Mouse (Mus musculus) limb, embryonic 12.5 days (tissue): ENCODE results near the gene Rnf115. TPM values are rescaled to one million over a fixed set of nuclear protein-coding genes. Genes with fewer than 3 reads are reported as not detected.

Experiments used
- ATAC-seq: fragments of 200-750 bp; cut with Nextera tagmentation; 2 replicates; pipeline ENCODE4 v1.8.0; 2017; ENCODE audit warnings: low read depth, moderate TSS enrichment; ENCODE audit not compliant: insufficient number of reproducible peaks, insufficient read depth, low FRiP score, low TSS enrichment
- H3K27ac ChIP-seq: fragments of 300-500 bp; sonication (generic); 2 replicates; pipeline ENCODE4 v1.5.1; 2016; ENCODE audit warnings: mild to moderate bottlenecking, moderate library complexity
- H3K27me3 ChIP-seq: fragments of 300-500 bp; sonication (generic); 2 replicates; pipeline ENCODE4 v1.6.1; 2016; ENCODE audit warnings: mild to moderate bottlenecking, moderate library complexity
- H3K36me3 ChIP-seq: fragments of 300-500 bp; sonication (generic); 2 replicates; pipeline ENCODE4 v1.6.1; 2016; ENCODE audit warnings: mild to moderate bottlenecking, moderate library complexity
- H3K4me1 ChIP-seq: fragments of 300-500 bp; sonication (generic); replicated peaks from 2 replicates; pipeline ENCODE4 v1.6.1; 2016
- H3K4me2 ChIP-seq: fragments of 300-500 bp; sonication (generic); 2 replicates; pipeline ENCODE4 v1.6.1; 2016; ENCODE audit warnings: mild to moderate bottlenecking, moderate library complexity
- H3K4me3 ChIP-seq: fragments of 300-500 bp; sonication (generic); replicated peaks from 2 replicates; pipeline ENCODE4 v1.5.1; 2016; ENCODE audit warnings: mild to moderate bottlenecking
- H3K9ac ChIP-seq: fragments of 300-500 bp; sonication (generic); replicated peaks from 2 replicates; pipeline ENCODE4 v1.6.1; 2016; ENCODE audit warnings: mild to moderate bottlenecking, moderate library complexity
- H3K9me3 ChIP-seq: fragments of 300-500 bp; sonication (generic); 2 replicates; pipeline ENCODE4 v1.6.1; 2016; ENCODE audit warnings: mild to moderate bottlenecking, moderate library complexity
- WGBS: fragments of 180-500 bp; shearing (Covaris S2); methylation state at CpG from one replicate; pipeline ENCODE4 v1.1.7; 2016; 5-methylcytosine and 5-hydroxymethylcytosine counted together
- polyA plus RNA-seq: library from polyadenylated mRNA; unstranded; fragments of >200 nt; fragmentation: Nextera tagmentation; extraction: Ambion mirVana; gene quantifications from 2 replicates; pipeline ENCODE4 v1.2.1, GENCODE M21; 2016

The Rnf115 gene
- polyA plus RNA-seq, 1 experiment from 2014 or later: 64.4 TPM

DNA sequence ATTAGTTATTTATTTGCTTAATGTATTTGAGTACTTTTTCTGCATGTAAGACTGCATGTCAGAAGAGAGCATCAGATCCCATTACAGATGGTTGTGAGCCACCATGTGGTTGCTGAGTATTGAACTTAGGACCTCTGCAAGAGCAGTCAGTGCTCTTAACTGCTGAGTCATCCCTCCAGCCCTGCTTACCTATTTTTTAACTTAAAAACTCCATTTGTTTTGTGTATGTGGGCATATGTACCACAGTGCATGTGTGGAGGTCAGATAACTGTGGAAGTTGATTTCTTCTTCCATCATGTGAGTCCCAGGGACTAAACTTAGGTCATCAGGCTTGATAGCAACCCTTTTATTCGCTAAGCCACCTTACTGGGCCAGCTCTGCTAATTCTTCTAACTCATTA is 60.3 kb downstream of the Rnf115 start:
- 100% methylated on average over 1 of the region's 1 CpGs for WGBS
- no peaks in the 10 kb centered on the region for H3K27me3 ChIP-seq
- no peak overlapping the region for H3K4me3 ChIP-seq
- no peak overlapping the region for H3K27ac ChIP-seq
- ATAC-seq: no peak
- H3K36me3 ChIP-seq: peaks cover 75% of the 10 kb centered on the region
- no peak overlapping the region for H3K9ac ChIP-seq
- H3K9me3 ChIP-seq: no peaks in the 10 kb centered on the region
- no peak overlapping the region for H3K4me2 ChIP-seq
- no peaks in the 10 kb centered on the region for H3K4me1 ChIP-seq

DNA sequence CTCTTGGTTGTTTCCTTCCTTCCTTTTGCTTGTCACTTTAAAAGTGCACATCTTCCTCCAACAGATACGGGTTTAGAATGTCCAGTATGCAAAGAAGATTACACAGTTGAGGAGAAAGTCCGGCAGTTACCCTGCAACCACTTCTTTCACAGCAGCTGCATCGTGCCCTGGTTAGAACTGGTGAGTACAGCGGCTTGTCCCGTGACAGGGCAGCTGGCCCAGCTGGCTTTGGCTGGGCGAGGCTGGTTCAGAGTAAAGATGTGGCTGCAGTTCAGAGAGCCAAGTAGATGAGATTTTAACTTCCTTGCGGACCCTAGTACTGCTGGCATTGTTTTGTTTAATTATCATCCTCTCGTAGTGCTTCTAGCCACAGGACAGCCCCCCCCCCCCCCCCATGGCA is 61.0 kb downstream of the Rnf115 start:
- no peak overlapping the region for H3K27ac ChIP-seq
- no peak for ATAC-seq
- no peaks in the 10 kb centered on the region for H3K9me3 ChIP-seq
- no peak overlapping the region for H3K4me2 ChIP-seq
- peaks cover 80% of the 10 kb centered on the region for H3K36me3 ChIP-seq
- H3K27me3 ChIP-seq: no peaks in the 10 kb centered on the region
- no peak overlapping the region for H3K9ac ChIP-seq
- H3K4me1 ChIP-seq: no peaks in the 10 kb centered on the region
- WGBS: 91% methylated on average over 8 of the region's 8 CpGs
- H3K4me3 ChIP-seq: no peak overlapping the region

DNA sequence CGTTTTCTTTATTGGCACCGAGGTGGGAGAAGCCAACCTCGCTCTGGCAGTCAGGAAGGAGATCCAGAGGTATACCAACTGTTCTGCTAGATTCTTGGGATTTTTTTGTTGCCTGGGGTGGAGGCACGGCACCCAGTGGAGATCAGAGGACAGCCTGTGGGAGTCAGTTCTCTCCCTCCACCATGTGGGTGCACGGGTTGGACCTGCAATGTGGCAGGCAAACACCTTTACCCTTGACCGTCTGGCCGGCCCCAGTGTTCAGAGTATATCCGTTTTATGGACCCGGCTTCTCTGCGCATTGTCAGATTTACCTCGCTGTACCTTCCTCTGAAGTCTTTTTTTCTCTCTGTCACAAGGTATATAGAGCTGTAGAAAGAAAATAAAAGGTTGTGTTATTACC is 72.8 kb downstream of the Rnf115 start:
- Histone ChIP-seq H3K4me3 (no peak overlapping the region), H3K27me3 (no peaks in the 10 kb centered on the region), H3K9ac (no peak overlapping the region), H3K4me1 (no peaks in the 10 kb centered on the region), H3K9me3 (no peaks in the 10 kb centered on the region), H3K27ac (no peak overlapping the region), H3K36me3 (peaks cover 3% of the 10 kb centered on the region; the same call in 1 of the 2 replicates), H3K4me2 (no peak overlapping the region)
- 84% methylated on average over 11 of the region's 11 CpGs for WGBS
- no peak for ATAC-seq

DNA sequence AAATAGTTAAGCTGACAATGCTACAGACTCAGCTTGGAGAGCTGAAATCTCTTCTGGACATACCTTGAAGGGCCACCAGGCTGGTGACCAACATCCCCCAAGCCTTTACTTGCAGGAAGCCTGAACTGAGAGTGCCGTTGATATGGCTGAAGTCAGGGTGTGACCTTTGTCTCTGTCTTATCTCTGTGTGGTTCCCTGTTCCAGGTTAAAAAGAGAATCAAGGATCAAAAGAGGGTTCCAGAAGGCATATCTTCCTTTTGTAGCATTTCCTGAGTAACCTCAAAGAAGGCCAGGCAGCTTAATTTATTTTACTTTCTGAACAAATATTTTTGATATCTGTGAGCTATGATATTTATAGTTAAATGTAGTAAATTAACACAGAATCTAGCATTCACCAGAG is 74.8 kb downstream of the Rnf115 start:
- Histone ChIP-seq H3K9me3 (no peaks in the 10 kb centered on the region), H3K9ac (no peak overlapping the region), H3K36me3 (peaks cover 6% of the 10 kb centered on the region; the same call in 1 of the 2 replicates), H3K4me1 (no peaks in the 10 kb centered on the region), H3K27ac (no peak overlapping the region), H3K4me2 (no peak overlapping the region), H3K27me3 (no peaks in the 10 kb centered on the region), H3K4me3 (no peak overlapping the region)
- 84% methylated on average over 1 of the region's 1 CpGs for WGBS
- no peak for ATAC-seq

DNA sequence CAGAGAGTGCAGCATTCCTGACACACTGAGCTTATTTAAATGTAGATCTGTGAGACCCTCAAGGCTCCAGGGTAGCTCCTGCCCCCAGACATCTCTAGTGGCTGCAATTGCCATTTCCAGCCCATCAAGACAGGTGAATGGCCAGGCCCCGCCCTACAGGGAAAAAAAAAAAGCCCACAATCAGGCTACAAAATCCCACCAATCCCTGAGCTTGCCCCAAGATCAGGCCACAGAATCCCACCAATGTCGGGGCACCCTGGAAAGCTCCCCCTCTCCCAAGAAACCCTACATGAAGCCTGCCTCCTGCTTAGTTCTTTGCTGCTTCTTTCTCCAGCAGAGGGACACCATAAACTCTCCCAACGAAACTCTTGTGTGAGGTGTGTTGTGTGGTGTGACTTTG is 80.7 kb downstream of the Rnf115 start:
- H3K4me1 ChIP-seq: peaks cover 18% of the 10 kb centered on the region
- H3K9me3 ChIP-seq: no peaks in the 10 kb centered on the region
- no peak for ATAC-seq
- WGBS: 80% methylated on average over 3 of the region's 3 CpGs
- H3K36me3 ChIP-seq: peaks cover 6% of the 10 kb centered on the region; the same call in 1 of the 2 replicates
- H3K27ac ChIP-seq: no peak overlapping the region
- H3K9ac ChIP-seq: no peak overlapping the region
- no peak overlapping the region for H3K4me2 ChIP-seq
- no peak overlapping the region for H3K4me3 ChIP-seq
- H3K27me3 ChIP-seq: 0 out of 2 replicates have a peak, but pooled peaks cover 3% of the 10 kb centered on the region

DNA sequence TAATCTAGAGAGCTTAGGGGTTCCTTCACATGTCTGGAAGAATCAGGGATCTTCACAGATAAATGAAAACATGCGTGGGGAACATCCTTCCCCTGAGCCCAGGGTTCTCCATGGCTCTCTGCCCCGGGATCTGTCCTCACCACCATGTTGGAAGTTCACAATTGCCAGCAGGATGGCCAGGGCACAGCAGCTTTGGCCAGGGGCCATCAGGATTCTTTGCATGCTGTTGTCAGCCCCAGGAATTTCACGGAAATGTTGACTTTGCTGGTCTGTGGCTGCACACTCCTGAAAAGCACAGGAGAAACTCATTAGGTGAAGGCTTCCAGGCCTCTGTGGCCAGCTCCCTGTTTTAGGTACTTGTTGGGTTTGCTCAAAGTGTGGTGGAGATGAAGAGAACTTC is 81.2 kb downstream of the Rnf115 start:
- ATAC-seq: no peak
- Histone ChIP-seq H3K9me3 (no peaks in the 10 kb centered on the region), H3K27me3 (peaks cover 9% of the 10 kb centered on the region; the same call in 1 of the 2 replicates), H3K4me2 (no peak overlapping the region), H3K36me3 (peaks cover 6% of the 10 kb centered on the region; the same call in 1 of the 2 replicates), H3K9ac (no peak overlapping the region), H3K27ac (no peak overlapping the region), H3K4me1 (peaks cover 23% of the 10 kb centered on the region), H3K4me3 (no peak overlapping the region)
- 82% methylated on average over 3 of the region's 3 CpGs for whole genome bisulfite sequencing

DNA sequence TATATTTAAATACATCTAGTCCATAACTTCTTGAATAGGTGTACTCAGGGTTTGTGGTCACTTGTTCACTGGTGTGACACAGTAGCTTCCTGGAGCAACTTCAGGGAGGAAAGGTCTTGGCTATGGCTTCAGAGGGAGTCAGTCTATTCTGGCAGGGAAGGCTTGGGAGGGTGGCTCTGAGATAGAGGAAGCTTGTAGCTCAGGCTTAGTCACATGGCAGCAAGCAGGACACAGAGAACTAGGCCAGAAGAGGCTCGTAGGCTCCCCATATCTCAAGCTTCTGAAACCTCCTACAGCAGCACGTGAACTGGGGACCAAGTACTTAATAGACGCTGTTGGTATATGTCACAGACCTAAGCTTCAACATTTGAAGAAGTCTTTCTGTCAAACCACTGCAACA is 83.8 kb downstream of the Rnf115 start:
- Histone ChIP-seq H3K36me3 (no peaks in the 10 kb centered on the region; the same call in 1 of the 2 replicates), H3K27ac (no peak overlapping the region; the same call in 1 of the 2 replicates), H3K4me3 (no peak overlapping the region), H3K9me3 (no peaks in the 10 kb centered on the region), H3K9ac (no peak overlapping the region), H3K4me1 (peaks cover 28% of the 10 kb centered on the region), H3K27me3 (peaks cover 21% of the 10 kb centered on the region; the same call in 1 of the 2 replicates), H3K4me2 (no peak overlapping the region)
- 84% methylated on average over 3 of the region's 3 CpGs for WGBS
- no peak for ATAC-seq

DNA sequence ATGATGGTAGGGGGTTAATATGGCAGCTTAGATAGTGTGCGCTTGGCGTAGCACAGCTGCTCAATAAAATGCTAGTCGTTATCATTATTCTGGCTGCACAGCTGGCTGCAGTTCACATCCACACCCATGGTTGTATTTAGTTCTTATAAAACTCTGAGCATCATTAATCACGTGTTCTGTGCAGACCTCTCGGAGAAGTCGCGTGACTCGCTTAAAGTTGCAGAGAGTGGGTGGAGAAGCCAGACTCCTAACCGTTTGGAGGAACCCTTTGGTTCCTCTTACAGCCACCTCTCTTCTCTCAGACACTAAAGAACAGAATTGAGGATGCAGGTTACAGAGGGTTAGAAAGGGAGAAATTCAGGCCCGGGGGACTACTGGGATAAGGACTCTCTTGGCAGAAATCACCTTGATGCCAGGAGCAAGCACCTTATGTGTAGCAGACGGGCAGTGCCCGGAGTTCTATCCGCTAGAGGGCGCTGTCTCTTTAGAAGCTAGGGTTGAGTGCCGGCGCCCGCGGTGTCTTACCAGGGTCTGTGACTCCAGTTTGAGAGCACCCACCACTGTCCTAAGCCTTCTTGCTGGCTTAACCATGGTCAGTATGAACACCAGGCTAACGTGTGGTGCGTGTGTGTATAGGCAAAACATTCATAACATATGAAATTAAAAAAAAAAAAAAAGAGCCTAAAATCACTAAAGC is 85.1 kb downstream of the Rnf115 start:
- H3K4me3 ChIP-seq: no peak overlapping the region
- no peak overlapping the region for H3K9ac ChIP-seq
- peaks cover 28% of the 10 kb centered on the region for H3K4me1 ChIP-seq
- peaks cover 2% of the 10 kb centered on the region; the same call in 1 of the 2 replicates for H3K9me3 ChIP-seq
- no peak for ATAC-seq
- WGBS: 36% methylated on average over 20 of the region's 20 CpGs
- no peak overlapping the region for H3K27ac ChIP-seq
- no peaks in the 10 kb centered on the region for H3K36me3 ChIP-seq
- H3K27me3 ChIP-seq: peaks cover 21% of the 10 kb centered on the region; the same call in 1 of the 2 replicates
- peak overlapping the region; percentile 38 for H3K4me2 ChIP-seq

DNA sequence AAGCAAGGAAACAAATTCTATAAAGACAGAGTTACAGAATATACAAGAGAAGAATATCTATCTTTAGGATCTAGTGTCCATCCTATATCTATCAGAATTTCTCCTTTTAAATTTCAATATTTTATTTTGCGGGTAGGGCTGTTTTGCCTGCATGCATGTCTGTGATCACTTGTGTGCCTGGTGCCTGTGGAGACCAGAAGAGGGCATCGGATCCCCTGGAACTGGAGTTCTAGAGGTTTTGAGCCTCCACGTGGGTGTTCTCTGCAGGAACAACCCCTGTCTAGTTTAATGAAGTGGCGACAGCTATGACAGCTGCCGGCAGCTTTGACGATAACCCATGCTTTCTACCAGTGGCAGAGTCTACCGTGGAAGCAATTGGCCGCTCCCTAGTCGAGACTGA is 85.6 kb downstream of the Rnf115 start:
- ATAC-seq: no peak
- Histone ChIP-seq H3K9ac (no peak overlapping the region), H3K4me2 (peak overlapping the region; percentile 39), H3K27me3 (peaks cover 21% of the 10 kb centered on the region; the same call in 1 of the 2 replicates), H3K36me3 (no peaks in the 10 kb centered on the region), H3K9me3 (peaks cover 4% of the 10 kb centered on the region; the same call in 1 of the 2 replicates), H3K27ac (no peak overlapping the region), H3K4me3 (no peak overlapping the region), H3K4me1 (peaks cover 28% of the 10 kb centered on the region)
- whole genome bisulfite sequencing: 11% methylated on average over 9 of the region's 9 CpGs

DNA sequence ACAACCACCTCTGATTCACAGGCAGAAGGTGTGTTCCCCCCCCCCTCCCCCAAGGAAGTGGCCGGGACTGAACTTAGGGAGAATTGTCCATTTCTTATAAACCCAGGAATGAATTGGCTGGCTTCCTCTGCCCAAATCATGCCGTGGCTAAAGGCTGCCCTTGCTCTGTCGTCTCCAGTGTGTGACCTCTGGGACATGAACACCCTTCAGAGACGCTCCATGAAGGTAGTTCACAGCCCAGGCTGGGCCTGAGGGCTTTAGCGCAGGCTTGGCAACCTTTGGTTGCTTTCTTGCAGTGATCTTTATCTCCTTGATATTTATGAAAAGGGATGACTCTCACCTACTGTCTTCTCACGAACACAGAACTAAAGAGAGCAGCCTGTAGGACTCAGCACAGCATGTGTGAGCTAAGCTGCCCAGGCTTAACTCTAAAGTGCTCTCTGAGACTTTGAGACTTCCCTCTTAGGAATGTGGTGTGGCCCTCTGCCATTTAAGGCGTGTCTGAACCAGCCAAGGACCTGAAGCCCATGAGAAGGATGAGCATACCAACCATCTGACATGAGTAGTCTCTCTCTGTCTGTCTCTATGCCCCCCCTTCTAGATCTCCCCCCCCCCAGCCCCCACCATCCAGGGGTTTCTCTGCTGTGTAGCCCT is 86.3 kb downstream of the Rnf115 start:
- Histone ChIP-seq H3K4me2 (peak overlapping the region; percentile 39; the same call in 1 of the 2 replicates), H3K9ac (no peak overlapping the region), H3K36me3 (no peaks in the 10 kb centered on the region), H3K4me1 (peaks cover 26% of the 10 kb centered on the region), H3K27me3 (peaks cover 21% of the 10 kb centered on the region; the same call in 1 of the 2 replicates), H3K9me3 (peaks cover 4% of the 10 kb centered on the region; the same call in 1 of the 2 replicates), H3K27ac (no peak overlapping the region), H3K4me3 (no peak overlapping the region)
- WGBS: 48% methylated on average over 7 of the region's 7 CpGs
- 0 out of 2 replicates have a peak, but pooled peaks have one; percentile 16 for ATAC-seq

DNA sequence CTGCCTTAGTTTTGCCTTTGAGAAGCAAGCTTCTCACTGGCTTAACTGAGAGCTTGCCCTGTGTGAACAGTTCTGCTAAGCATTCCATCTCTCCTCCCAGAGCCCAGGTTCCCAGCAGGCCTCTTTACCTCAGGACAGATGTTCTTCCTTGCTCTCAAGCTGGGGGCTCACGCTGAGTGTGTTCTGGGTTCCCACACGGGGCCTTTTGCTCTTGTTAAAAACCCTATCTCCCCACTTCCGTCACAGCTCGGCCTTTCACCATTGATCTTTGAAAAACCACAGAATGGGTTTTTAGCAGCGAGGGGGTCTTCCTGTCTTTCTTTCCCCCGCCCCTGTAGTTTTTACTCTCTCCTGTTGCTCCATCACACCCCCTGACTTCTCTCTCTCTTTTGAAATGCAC is 86.9 kb downstream of the Rnf115 start:
- Histone ChIP-seq H3K4me2 (no peak overlapping the region), H3K27ac (no peak overlapping the region), H3K9ac (no peak overlapping the region), H3K4me3 (no peak overlapping the region), H3K4me1 (peaks cover 24% of the 10 kb centered on the region), H3K36me3 (no peaks in the 10 kb centered on the region), H3K27me3 (peaks cover 21% of the 10 kb centered on the region; the same call in 1 of the 2 replicates), H3K9me3 (peaks cover 4% of the 10 kb centered on the region; the same call in 1 of the 2 replicates)
- WGBS: 37% methylated on average over 6 of the region's 6 CpGs
- ATAC-seq: no peak
